Mouse (Mus musculus) cerebellum, postnatal 14 days (tissue): ENCODE measurements around the gene Pacsin3.
A peak's percentile ranks its signal among the peaks of the same experiment; 100 is the strongest.

Experiments used
- DNase-seq, 2 experiments: peaks; one replicate each; pipeline ENCODE4 v3.0.0; 2021; ENCODE audit warnings: mixed read lengths in 2 of 2

Gene Pacsin3

GRCm38 (mm10) chr2:91263692-91264660 lies 8.2 kb downstream of the Pacsin3 start:
- peak in 1 of 2 experiments; percentile 10 for DNase-seq

DNA sequence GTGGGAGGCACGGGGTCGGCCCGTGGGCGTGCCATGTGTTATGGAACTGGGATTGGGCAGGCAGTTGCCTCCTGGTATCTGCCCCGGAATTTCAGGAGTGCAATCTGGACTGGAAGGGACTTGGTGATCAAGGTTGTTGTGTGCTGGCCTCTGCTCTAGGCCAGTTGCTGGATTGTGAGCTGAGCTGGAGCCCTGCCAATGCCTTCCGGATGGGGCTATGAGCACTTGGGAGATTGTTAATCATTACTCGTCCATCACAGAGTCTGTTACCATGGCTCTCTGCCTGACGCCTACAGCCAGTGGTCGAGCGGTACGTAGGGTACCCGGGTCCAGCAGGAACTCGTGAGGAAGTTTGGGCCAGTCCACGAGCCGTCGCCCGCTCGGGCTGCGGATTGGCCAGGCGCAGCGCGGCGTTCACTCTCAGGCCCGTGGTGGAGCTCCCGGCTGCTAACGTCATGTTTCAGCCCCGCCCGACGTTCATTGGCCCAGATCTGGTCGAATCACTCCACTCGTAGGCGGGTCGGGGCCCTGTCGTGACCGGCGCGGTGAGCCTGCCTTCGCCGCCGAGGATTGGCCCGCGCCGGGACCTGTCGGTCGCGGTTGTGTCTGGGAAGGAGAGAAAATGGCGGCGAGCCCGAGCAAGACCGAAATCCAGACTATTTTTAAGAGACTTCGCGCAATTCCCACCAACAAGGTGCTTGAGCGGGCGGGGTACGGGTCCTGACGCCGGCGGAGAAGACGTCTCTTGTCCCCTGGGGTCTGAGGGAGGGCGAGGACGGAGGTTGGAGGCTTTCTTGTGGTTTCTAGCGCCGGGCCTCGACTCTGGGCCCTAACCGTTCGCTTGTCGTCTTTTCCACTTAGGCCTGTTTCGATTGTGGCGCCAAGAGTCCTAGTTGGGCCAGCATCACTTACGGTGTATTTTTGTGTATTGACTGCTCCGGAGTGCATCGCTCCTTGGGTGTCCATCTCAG lies 9.2 kb downstream of the Pacsin3 start, which contains the start of gene Arfgap2:
Gene Arfgap2, plus strand, starts transcription at position 264 of the 971 bp plus-strand sequence.
- peak; percentile 97 for DNase-seq

GRCm38 (mm10) chr2:91268042-91268441 lies 12.3 kb downstream of the Pacsin3 start:
- DNase-seq: no peak

DNA sequence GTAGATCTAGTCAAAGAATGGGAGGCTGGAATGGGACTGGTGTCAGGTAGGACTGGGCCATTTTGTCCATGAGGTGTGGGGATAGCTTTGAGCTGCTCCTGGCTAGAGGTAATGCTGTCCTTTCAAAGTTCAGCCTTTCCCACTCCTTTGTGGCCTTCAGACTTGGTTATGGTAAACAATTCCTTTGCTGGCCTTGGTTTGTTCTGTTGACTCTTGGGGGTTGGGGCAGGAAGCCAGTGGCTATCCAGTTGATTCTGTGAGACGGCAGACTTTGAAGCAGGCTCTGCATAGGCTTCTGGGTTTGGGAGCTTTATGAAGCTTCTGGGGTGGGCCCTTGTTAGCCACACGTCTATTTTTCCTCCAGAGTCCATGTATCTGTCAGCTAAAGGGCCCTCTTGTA lies 13.0 kb downstream of the Pacsin3 start:
- DNase-seq: peak in 1 of 2 experiments; percentile 6

DNA sequence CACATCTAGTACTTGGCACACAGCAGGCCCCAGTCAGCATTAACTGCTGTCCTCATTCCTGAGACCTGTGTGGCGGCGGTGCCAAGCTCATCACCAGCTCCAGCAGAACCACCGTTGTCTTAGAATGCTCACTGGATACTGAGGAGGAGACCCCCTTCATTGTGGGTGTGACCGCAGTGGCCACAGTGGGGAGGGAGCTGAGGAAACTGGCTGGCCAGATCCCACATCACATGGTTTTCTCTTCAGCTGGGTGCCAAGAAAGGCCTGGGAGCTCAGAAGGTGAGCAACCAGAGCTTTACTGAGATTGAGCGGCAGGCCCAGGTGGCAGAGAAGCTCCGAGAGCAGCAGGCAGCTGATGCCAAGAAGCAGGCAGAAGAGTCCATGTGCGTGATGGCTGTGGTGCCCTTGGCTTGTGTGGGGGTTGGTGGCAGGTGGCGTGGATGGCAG lies 14.0 kb downstream of the Pacsin3 start:
- peak; percentile 65 to 78 for DNase-seq

DNA sequence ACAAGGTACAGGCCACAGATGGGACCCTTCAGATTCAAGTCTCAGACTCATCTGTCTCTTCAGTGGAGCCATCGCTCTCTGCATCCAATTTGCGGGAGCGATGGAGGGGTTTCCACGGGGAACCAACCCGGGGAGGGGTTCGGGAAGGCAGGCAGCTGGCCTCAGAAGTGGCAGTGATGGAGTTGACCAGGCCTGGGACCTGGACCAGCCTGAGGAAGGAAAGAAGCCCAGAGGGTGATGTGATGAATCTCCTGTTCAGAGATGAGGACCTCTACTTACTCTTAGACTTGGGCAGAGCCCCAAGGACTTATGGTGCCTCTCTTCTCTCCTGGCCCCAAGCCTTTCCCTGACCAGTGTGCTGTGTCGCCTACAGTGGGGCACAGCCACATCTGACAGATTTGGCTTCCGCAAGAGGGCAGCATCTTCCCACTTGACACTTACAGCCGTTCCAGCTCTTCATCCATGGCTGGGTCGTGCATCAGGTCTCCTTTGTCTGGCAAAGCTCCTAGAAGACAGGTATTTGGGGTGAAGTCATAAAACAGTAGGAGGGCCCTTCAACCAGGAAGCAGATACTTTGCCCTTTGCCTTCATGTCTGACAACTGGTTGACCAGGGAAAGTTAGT lies 23.1 kb downstream of the Pacsin3 start:
- peak; percentile 84 to 85 for DNase-seq

GRCm38 (mm10) chr2:91279372-91279755 lies 23.6 kb downstream of the Pacsin3 start:
- DNase-seq: no peak

GRCm38 (mm10) chr2:91281366-91281765 lies 25.6 kb downstream of the Pacsin3 start:
- peak in 1 of 2 experiments; percentile 28 for DNase-seq

DNA sequence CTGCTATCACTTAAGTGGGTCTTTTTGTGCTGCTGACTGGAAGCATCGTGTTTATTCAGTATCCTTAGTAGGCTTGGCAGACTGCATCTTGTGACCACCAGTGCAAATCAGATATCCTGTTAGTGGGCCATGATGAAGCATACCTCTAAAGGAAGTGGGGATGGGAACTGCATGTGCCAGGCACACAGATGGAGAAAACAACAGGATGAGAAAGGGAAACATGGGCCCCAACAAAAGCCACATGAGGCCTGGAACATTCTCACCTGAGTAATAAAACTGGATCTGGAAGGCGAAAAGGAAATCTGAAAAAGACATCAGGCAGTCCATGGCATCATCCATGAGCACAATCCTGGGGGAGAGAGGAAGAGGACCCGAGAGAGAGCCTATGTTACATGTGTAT lies 28.2 kb downstream of the Pacsin3 start:
- DNase-seq: peak in 1 of 2 experiments; percentile 47

DNA sequence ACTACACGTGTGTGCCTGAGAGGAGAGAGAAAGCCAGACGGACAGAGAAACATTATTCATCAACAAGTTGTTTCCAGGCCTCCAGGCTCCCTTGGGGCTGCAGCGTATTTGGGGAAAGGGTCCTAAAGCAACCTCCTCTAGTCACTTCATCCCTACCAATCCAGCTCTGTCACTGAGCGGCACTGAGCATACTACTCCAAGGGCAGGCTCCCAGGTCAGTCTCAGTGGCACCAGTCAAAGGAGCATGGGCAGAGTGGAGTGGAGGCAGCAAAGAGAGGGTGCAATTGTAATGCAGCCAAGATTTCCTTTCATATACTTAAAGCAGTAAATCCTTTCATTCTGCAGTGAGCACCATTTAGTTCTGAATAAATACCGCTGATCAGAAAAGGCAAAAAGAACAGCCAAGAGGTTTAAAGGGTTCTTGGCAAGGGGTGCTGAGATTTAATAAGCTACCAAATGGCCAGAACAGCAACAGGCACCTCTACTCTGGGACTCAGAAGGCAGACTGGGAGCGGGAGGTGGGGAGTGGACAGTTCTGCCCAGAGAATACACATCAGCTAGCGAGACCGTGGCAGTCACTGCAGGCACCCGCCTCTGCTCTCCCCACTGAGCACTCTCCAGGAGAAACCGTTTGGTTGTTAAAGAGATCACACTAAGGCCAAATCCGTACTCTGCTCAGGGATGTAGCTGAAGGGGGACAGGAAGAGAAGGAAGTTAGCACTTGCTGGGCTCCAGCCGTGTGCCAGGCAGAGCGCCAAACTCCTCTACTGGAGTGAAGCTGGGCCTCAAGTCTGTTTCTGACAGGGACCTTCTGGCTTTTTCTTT lies 28.8 kb downstream of the Pacsin3 start:
- peak; percentile 87 to 88 for DNase-seq

GRCm38 (mm10) chr2:91285885-91286505 lies 30.2 kb downstream of the Pacsin3 start:
- peak; percentile 94 to 95 for DNase-seq

GRCm38 (mm10) chr2:91287563-91287962 lies 31.8 kb downstream of the Pacsin3 start:
- DNase-seq: no peak

GRCm38 (mm10) chr2:91291197-91292007 lies 35.6 kb downstream of the Pacsin3 start:
- DNase-seq: peak; percentile 48 to 69

DNA sequence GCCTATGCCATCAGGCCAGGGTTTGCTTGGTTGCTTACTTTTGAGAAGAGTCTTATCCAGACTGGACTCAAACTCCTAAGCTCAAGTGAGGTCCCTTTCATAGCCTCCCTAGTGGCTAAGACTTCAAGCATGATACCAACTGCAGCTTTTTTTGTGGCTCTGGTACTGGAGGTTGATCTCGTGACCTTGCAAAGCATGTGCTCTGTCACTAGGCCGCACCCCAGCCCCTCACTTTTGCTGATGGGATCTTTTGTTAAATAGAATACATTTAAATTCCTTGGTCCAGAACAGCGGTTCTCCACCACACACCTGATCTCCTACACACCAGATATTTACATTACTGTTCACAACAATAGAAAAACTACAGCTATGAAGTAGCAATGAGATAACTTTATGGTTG lies 38.5 kb downstream of the Pacsin3 start:
- DNase-seq: no peak

DNA sequence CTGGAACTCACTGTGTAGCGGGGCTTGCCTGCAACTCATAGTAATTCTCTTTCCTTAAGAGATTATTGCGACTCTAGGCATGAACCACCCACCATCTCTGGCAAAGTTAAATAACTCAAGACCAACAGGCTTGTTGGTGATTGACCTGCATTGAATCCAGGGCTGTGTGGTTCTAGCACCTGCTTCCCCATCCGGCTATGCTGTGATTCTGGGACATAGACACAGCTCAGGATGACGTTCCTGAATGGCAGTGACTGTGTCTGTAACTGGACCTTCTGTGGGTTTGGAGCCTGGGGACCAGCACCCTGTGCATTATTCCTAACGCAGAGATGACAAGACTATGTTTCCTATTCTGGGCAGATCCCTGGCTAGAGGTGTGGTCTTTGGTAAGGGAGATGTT lies 40.1 kb downstream of the Pacsin3 start:
- DNase-seq: no peak

GRCm38 (mm10) chr2:91299156-91299555 lies 43.4 kb downstream of the Pacsin3 start:
- no peak for DNase-seq

DNA sequence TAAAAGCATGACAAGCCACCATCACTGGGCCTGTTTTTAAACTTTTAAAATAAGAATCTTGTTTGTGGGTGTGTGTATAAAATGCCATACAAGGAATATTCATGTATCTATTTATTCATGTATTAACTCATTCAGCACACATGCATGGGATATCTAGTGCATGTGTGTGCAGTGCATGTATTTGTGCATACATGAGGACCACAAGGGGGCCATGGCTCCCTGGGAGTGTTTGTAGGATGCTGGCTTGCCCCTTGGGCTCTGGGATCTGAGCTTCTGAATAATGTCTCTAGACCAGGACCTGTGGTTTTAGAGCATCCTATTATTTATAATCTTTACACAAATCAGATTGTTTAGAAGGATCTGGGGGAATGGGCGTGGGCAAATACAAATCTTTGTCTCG lies 45.0 kb downstream of the Pacsin3 start:
- DNase-seq: no peak

DNA sequence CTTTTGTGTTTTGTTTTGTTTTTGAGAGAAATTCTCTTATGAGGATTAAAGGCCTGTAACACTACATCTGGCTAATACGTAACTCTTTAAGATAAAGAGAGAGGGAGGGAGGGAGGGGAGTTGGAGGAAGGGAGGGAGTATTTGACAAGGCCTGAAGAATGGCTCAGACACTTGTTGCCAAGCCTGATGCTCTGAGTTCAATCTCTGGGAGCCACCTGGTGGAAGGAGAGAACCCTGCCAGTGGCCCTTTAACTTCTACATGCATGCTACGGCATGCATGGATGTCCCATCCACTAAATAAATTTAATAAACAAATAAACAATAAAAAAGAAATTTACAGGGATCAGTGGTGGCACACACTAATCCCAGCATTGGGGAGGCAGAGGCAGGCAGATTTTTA lies 46.1 kb downstream of the Pacsin3 start:
- DNase-seq: no peak

GRCm38 (mm10) chr2:91302845-91303244 lies 47.1 kb downstream of the Pacsin3 start:
- no peak for DNase-seq

GRCm38 (mm10) chr2:91305926-91306325 lies 50.2 kb downstream of the Pacsin3 start:
- DNase-seq: no peak
